In genomic region chr8:126832163-126832978, GRCm38 (mm10) we compare ENCODE assay signal across 8 mouse cellular contexts.
DNase-seq lines count a peak whose midpoint lies in the region; ATAC-seq and TF ChIP-seq lines count a peak whose summit lies in the region.

No protein-coding gene starts in this region.

- no peak overlapping the region for H3K9ac ChIP-seq in forebrain, embryonic 12.5 days
- no peak overlapping the region for H3K9ac ChIP-seq in forebrain, embryonic 15.5 days (replicated peaks)
- no peak overlapping the region for H3K9ac ChIP-seq in limb, embryonic 15.5 days

- peak; percentile 46 for DNase-seq in heart, postnatal 4 days
- peak; percentile 88 to 92 for DNase-seq in natural killer cell, adult 2 months (ENCODE audit: low spot score in 2 of 2)
- DNase-seq in c-Kit-positive CD71-positive TER-119-positive erythroid progenitor cells, embryonic 14.5 days (ENCODE audit: low spot score): no peak
- DNase-seq in cerebellum, adult 18-20 months: no peak

- no peak for TF ChIP-seq POLR2A in bone marrow macrophage, adult 2 months (IDR thresholded peaks at IDR 0.05; ENCODE audit: borderline replicate concordance, low read depth, low read length)

- WGBS in forebrain, embryonic 12.5 days: 82% methylated on average over 12 of the region's 12 CpGs
- WGBS in forebrain, embryonic 15.5 days: 86% methylated on average over 12 of the region's 12 CpGs
- 56% methylated on average over 12 of the region's 12 CpGs for WGBS in limb, embryonic 15.5 days

- TF ChIP-seq CTCF in bone marrow macrophage, adult 2 months (IDR thresholded peaks at IDR 0.05; ENCODE audit: low read depth, low read length): no peak

- peak overlapping the region; percentile 54; the same call in 1 of the 2 replicates for H3K27ac ChIP-seq in forebrain, embryonic 12.5 days
- no peak overlapping the region; the same call in 1 of the 2 replicates for H3K27ac ChIP-seq in forebrain, embryonic 15.5 days (replicated peaks)
- peak overlapping the region; percentile 99 for H3K27ac ChIP-seq in bone marrow macrophage, adult 2 months (ENCODE audit: insufficient read depth, low read depth, low read length)
- H3K27ac ChIP-seq in limb, embryonic 15.5 days: peak overlapping the region; percentile 86

- H3K4me3 ChIP-seq in forebrain, embryonic 12.5 days (replicated peaks): no peak overlapping the region
- H3K4me3 ChIP-seq in forebrain, embryonic 15.5 days: no peak overlapping the region
- H3K4me3 ChIP-seq in bone marrow macrophage, adult 2 months (ENCODE audit: insufficient read depth, low read length): peak overlapping the region; percentile 35
- no peak overlapping the region for H3K4me3 ChIP-seq in limb, embryonic 15.5 days

- ATAC-seq in forebrain, embryonic 12.5 days (ENCODE audit: low FRiP score): no peak
- no peak for ATAC-seq in forebrain, embryonic 15.5 days (replicated peaks)
- ATAC-seq in limb, embryonic 15.5 days (ENCODE audit: insufficient number of reproducible peaks, low FRiP score, low TSS enrichment, low read depth): no peak

- no peak overlapping the region for H3K4me2 ChIP-seq in forebrain, embryonic 12.5 days
- no peak overlapping the region for H3K4me2 ChIP-seq in forebrain, embryonic 15.5 days (replicated peaks)
- no peak overlapping the region for H3K4me2 ChIP-seq in limb, embryonic 15.5 days

- H3K4me1 ChIP-seq in forebrain, embryonic 12.5 days: peaks cover 30% of the 10 kb centered on the region
- H3K4me1 ChIP-seq in forebrain, embryonic 15.5 days: peaks cover 17% of the 10 kb centered on the region
- H3K4me1 ChIP-seq in bone marrow macrophage, adult 2 months (ENCODE audit: control insufficient read depth, insufficient read depth, low read length): peaks cover 80% of the 10 kb centered on the region
- H3K4me1 ChIP-seq in limb, embryonic 15.5 days: peaks cover 48% of the 10 kb centered on the region

- H3K27me3 ChIP-seq in forebrain, embryonic 12.5 days: no peaks in the 10 kb centered on the region
- H3K27me3 ChIP-seq in forebrain, embryonic 15.5 days: no peaks in the 10 kb centered on the region
- no peaks in the 10 kb centered on the region for H3K27me3 ChIP-seq in limb, embryonic 15.5 days

- H3K9me3 ChIP-seq in forebrain, embryonic 12.5 days: no peaks in the 10 kb centered on the region
- H3K9me3 ChIP-seq in forebrain, embryonic 15.5 days: no peaks in the 10 kb centered on the region
- no peaks in the 10 kb centered on the region for H3K9me3 ChIP-seq in limb, embryonic 15.5 days

- H3K36me3 ChIP-seq in forebrain, embryonic 12.5 days (replicated peaks): no peaks in the 10 kb centered on the region
- no peaks in the 10 kb centered on the region for H3K36me3 ChIP-seq in forebrain, embryonic 15.5 days
- no peaks in the 10 kb centered on the region for H3K36me3 ChIP-seq in limb, embryonic 15.5 days

Comparison
In these comparisons a context has a peak if more than half of its experiments do, and no peak if none do; other contexts are left out.
1. DNase-seq: peak in heart, postnatal 4 days (single experiment) and natural killer cell, adult 2 months (2 of 2); none in c-Kit-positive CD71-positive TER-119-positive erythroid progenitor cells, embryonic 14.5 days (single experiment) and cerebellum, adult 18-20 months (0 of 2).